Mouse (Mus musculus): ENCODE results near the gene Thg1l. TPM values are rescaled to one million over a fixed set of nuclear protein-coding genes. Genes with fewer than 3 reads are reported as not detected.

Thg1l gene
- polyA plus RNA-seq, 1 experiment from 2014 or later: 15.9 TPM

Other genes with a start within 250 kb of the Thg1l start
- gene Clint1, start 103.4 kb downstream of the Thg1l start, polyA plus RNA-seq (2016; fragmentation: Nextera tagmentation; extraction: Ambion mirVana): 62.8 and 64.2 TPM in 2 replicates
- 5.9 and 6.5 TPM in 2 replicates for gene Lsm11, start 10.6 kb downstream of the Thg1l start, polyA plus RNA-seq (2016; fragmentation: Nextera tagmentation; extraction: Ambion mirVana)
- 0.05 TPM in 1 of 2 replicates, not detected in the other for gene Sox30, start 24.8 kb upstream of the Thg1l start, polyA plus RNA-seq (2016; fragmentation: Nextera tagmentation; extraction: Ambion mirVana)
- gene Gm12166, start 96.8 kb upstream of the Thg1l start, polyA plus RNA-seq (2016; fragmentation: Nextera tagmentation; extraction: Ambion mirVana): 2.5 and 3.8 TPM in 2 replicates
- 10.7 TPM in 2 replicates for gene Adam19, start 100.5 kb upstream of the Thg1l start, polyA plus RNA-seq (2016; fragmentation: Nextera tagmentation; extraction: Ambion mirVana)
- 1.6 and 1.7 TPM in 2 replicates for gene Nipal4, start 211.0 kb upstream of the Thg1l start, polyA plus RNA-seq (2016; fragmentation: Nextera tagmentation; extraction: Ambion mirVana)

All from forebrain, embryonic 10.5 days (tissue).